Comparison of ENCODE assay signal across 8 mouse cellular contexts in genomic region chr16:4862863-4863483, GRCm38 (mm10). TPM values are rescaled to one million over a fixed set of nuclear protein-coding genes. Genes with fewer than 3 reads are reported as not detected.
DNase-seq lines count a peak whose midpoint lies in the region; ATAC-seq and TF ChIP-seq lines count a peak whose summit lies in the region.

No protein-coding gene starts in this region.

- ATAC-seq in erythroblast, adult 5-6 weeks (replicated peaks; ENCODE audit: low FRiP score, poor library complexity, severe bottlenecking), result peak; percentile 67
- ATAC-seq in heart, embryonic 12.5 days (ENCODE audit: insufficient number of reproducible peaks, low FRiP score), result peak; percentile 73; the same call in 1 of the 2 replicates
- peak; percentile 69 for ATAC-seq in liver, embryonic 16.5 days (ENCODE audit: low read depth)
- ATAC-seq in neural tube, embryonic 11.5 days (ENCODE audit: insufficient read depth, low FRiP score, low TSS enrichment), result 0 out of 2 replicates have a peak, but pooled peaks have one; percentile 60

- H3ac ChIP-seq in C2C12 (ENCODE audit: control insufficient read depth, insufficient read length, low read depth), result no peak overlapping the region

- H3K27ac ChIP-seq in heart, embryonic 12.5 days (ENCODE audit: poor library complexity, severe bottlenecking), result 0 out of 2 replicates have a peak overlapping the region, but pooled peaks have one; percentile 19
- H3K27ac ChIP-seq in liver, embryonic 16.5 days (ENCODE audit: low read length), result no peak overlapping the region
- no peak overlapping the region for H3K27ac ChIP-seq in neural tube, embryonic 11.5 days (ENCODE audit: low read depth, low read length)
- H3K27ac ChIP-seq in testis, adult 2 months (ENCODE audit: control insufficient read depth, insufficient read depth, low read depth, low read length), result no peak overlapping the region

- TF ChIP-seq CTCF in C2C12 (IDR thresholded peaks at IDR 0.05; ENCODE audit: control insufficient read depth, insufficient read depth, insufficient read length), result peak; percentile 91
- TF ChIP-seq CTCF in testis, adult 2 months (IDR thresholded peaks at IDR 0.05; ENCODE audit: control insufficient read depth, insufficient read depth, insufficient replicate concordance, low read depth, low read length), result peak; percentile 67; the same call in 1 of the 2 replicates

- peaks cover 21% of the 10 kb centered on the region for H3K4me1 ChIP-seq in heart, embryonic 12.5 days (replicated peaks)
- H3K4me1 ChIP-seq in liver, embryonic 16.5 days (ENCODE audit: control insufficient read depth, low read depth, low read length), result no peaks in the 10 kb centered on the region; the same call in 1 of the 2 replicates
- H3K4me1 ChIP-seq in neural tube, embryonic 11.5 days (ENCODE audit: control insufficient read depth, insufficient read depth, low read length), result no peaks in the 10 kb centered on the region
- H3K4me1 ChIP-seq in testis, adult 2 months (ENCODE audit: control insufficient read depth, insufficient read depth, low read length), result no peaks in the 10 kb centered on the region

- no peak overlapping the region for H3K4me3 ChIP-seq in C2C12 (ENCODE audit: insufficient read depth, poor library complexity, severe bottlenecking)
- H3K4me3 ChIP-seq in heart, embryonic 12.5 days, result no peak overlapping the region
- H3K4me3 ChIP-seq in liver, embryonic 16.5 days (ENCODE audit: low read depth, low read length), result no peak overlapping the region
- H3K4me3 ChIP-seq in neural tube, embryonic 11.5 days (ENCODE audit: low read depth, low read length), result no peak overlapping the region
- no peak overlapping the region for H3K4me3 ChIP-seq in testis, adult 2 months (ENCODE audit: control insufficient read depth, low read depth, low read length)

- WGBS in heart, embryonic 12.5 days, result 25% methylated on average over 9 of the region's 9 CpGs
- WGBS in liver, embryonic 16.5 days (ENCODE audit: insufficient replicate concordance), result 22% methylated on average over 9 of the region's 9 CpGs
- 57% methylated on average over 9 of the region's 9 CpGs for WGBS in neural tube, embryonic 11.5 days

- H3K79me2 ChIP-seq in C2C12 (ENCODE audit: control insufficient read depth, insufficient read depth), result no peaks in the 10 kb centered on the region

- H3K4me2 ChIP-seq in heart, embryonic 12.5 days, result peak overlapping the region; percentile 26; the same call in 1 of the 2 replicates
- H3K4me2 ChIP-seq in liver, embryonic 16.5 days (ENCODE audit: low read depth, low read length), result no peak overlapping the region
- H3K4me2 ChIP-seq in neural tube, embryonic 11.5 days (ENCODE audit: low read depth), result no peak overlapping the region

- TF ChIP-seq POLR2A in testis, adult 2 months (IDR thresholded peaks at IDR 0.05; ENCODE audit: control insufficient read depth, low read depth, low read length), result no peak

- no peaks in the 10 kb centered on the region for H3K36me3 ChIP-seq in C2C12 (ENCODE audit: control insufficient read depth, insufficient read depth)
- H3K36me3 ChIP-seq in heart, embryonic 12.5 days, result no peaks in the 10 kb centered on the region
- H3K36me3 ChIP-seq in liver, embryonic 16.5 days (ENCODE audit: control insufficient read depth, insufficient read depth), result no peaks in the 10 kb centered on the region
- H3K36me3 ChIP-seq in neural tube, embryonic 11.5 days (ENCODE audit: control insufficient read depth, insufficient read depth, low read length), result no peaks in the 10 kb centered on the region
- no peaks in the 10 kb centered on the region for H3K36me3 ChIP-seq in testis, adult 2 months (ENCODE audit: control insufficient read depth, insufficient read depth, low read length)

- 0 out of 2 replicates have a peak overlapping the region, but pooled peaks have one; percentile 4 for H3K9ac ChIP-seq in heart, embryonic 12.5 days
- H3K9ac ChIP-seq in liver, embryonic 16.5 days (ENCODE audit: low read depth, low read length), result no peak overlapping the region
- H3K9ac ChIP-seq in neural tube, embryonic 11.5 days (ENCODE audit: low read length), result no peak overlapping the region

- H3K79me3 ChIP-seq in C2C12 (ENCODE audit: low read depth), result no peaks in the 10 kb centered on the region

- H3K9me3 ChIP-seq in heart, embryonic 12.5 days (replicated peaks), result no peaks in the 10 kb centered on the region
- H3K9me3 ChIP-seq in liver, embryonic 16.5 days (replicated peaks; ENCODE audit: control insufficient read depth, low read length), result no peaks in the 10 kb centered on the region
- no peaks in the 10 kb centered on the region for H3K9me3 ChIP-seq in neural tube, embryonic 11.5 days (ENCODE audit: control insufficient read depth, low read length)

- H3K27me3 ChIP-seq in C2C12 (ENCODE audit: control insufficient read depth, insufficient read depth, insufficient read length), result peaks cover 7% of the 10 kb centered on the region
- no peaks in the 10 kb centered on the region for H3K27me3 ChIP-seq in heart, embryonic 12.5 days (replicated peaks)
- H3K27me3 ChIP-seq in liver, embryonic 16.5 days (ENCODE audit: control insufficient read depth, insufficient read depth, low read depth, low read length), result no peaks in the 10 kb centered on the region
- H3K27me3 ChIP-seq in neural tube, embryonic 11.5 days (ENCODE audit: control insufficient read depth, insufficient read depth, low read length), result no peaks in the 10 kb centered on the region
- H3K27me3 ChIP-seq in testis, adult 2 months (ENCODE audit: control insufficient read depth, insufficient read depth, low read length), result no peaks in the 10 kb centered on the region

- DNase-seq in adrenal gland, adult 2 months, result peak; percentile 88
- peak; percentile 85 for DNase-seq in kidney, postnatal 10 days
- peak; percentile 70 for DNase-seq in neural tube, embryonic 11.5 days (ENCODE audit: low spot score)

TF ChIP-seq in C2C12, 6 proteins besides CTCF, POLR2A, EP300 and RAD21:
- TF ChIP-seq MYOD1 (IDR thresholded peaks at IDR 0.05; ENCODE audit: control insufficient read depth, insufficient read length, low read depth) (no peak), USF1 (IDR thresholded peaks at IDR 0.05; ENCODE audit: low read depth) (no peak), MYOG (IDR thresholded peaks at IDR 0.05; ENCODE audit: control insufficient read depth, extremely low read depth, insufficient read length) (no peak), CEBPB (IDR thresholded peaks at IDR 0.05; ENCODE audit: low read depth) (no peak), FOSL1 (IDR thresholded peaks at IDR 0.05; ENCODE audit: insufficient read depth, low read length, poor library complexity, severe bottlenecking) (no peak), MAX (IDR thresholded peaks at IDR 0.05) (no peak)

RNA-seq across cellular contexts. Expression of gene Ubald1, which starts 17.1 kb away (rescaled TPM):
- polyA plus RNA-seq in C2C12 (2012; fragmentation: generic; extraction: Trizol), result 63.2 TPM
- total RNA-seq in adrenal gland, adult 2 months (2021), result 10 to 100 TPM; 32.8 to 37.8 TPM
- polyA plus RNA-seq in adrenal gland, adult 2 months (2012; rRNA removed), result 59.7 and 68.0 TPM in 2 replicates
- total RNA-seq in erythroblast, adult 5-6 weeks (2015; ENCODE audit: low replicate concordance), result 26.8 and 39.6 TPM in 2 replicates
- 9.5 and 18.3 TPM in 2 replicates for total RNA-seq in erythroblast, adult 5-6 weeks (2017; ENCODE audit: low replicate concordance)
- polyA plus RNA-seq in heart, embryonic 12.5 days (2016; fragmentation: Nextera tagmentation; extraction: Ambion mirVana), result 26.8 and 27.1 TPM in 2 replicates
- polyA plus RNA-seq in liver, embryonic 16.5 days (2015; fragmentation: Nextera tagmentation; extraction: Ambion mirVana), result 10.8 and 13.3 TPM in 2 replicates
- polyA plus RNA-seq in neural tube, embryonic 11.5 days (2014; fragmentation: Nextera tagmentation; extraction: Ambion mirVana), result 35.3 and 38.4 TPM in 2 replicates
- 65.2 and 75.6 TPM in 2 replicates for polyA plus RNA-seq in testis, adult 2 months (2012; rRNA removed)

RNA-seq across cellular contexts. Expression of gene Mgrn1, which starts 23.1 kb away (rescaled TPM):
- polyA plus RNA-seq in C2C12 (2012; fragmentation: generic; extraction: Trizol), result 50.3 TPM
- total RNA-seq in adrenal gland, adult 2 months (2021), result 10 to 100 TPM; 79.3 to 87.4 TPM
- 134 and 157 TPM in 2 replicates for polyA plus RNA-seq in adrenal gland, adult 2 months (2012; rRNA removed)
- 5.9 and 6.5 TPM in 2 replicates for total RNA-seq in erythroblast, adult 5-6 weeks (2015; ENCODE audit: low replicate concordance)
- 2.0 and 3.3 TPM in 2 replicates for total RNA-seq in erythroblast, adult 5-6 weeks (2017; ENCODE audit: low replicate concordance)
- 114 and 116 TPM in 2 replicates for polyA plus RNA-seq in heart, embryonic 12.5 days (2016; fragmentation: Nextera tagmentation; extraction: Ambion mirVana)
- polyA plus RNA-seq in liver, embryonic 16.5 days (2015; fragmentation: Nextera tagmentation; extraction: Ambion mirVana), result 28.2 and 30.4 TPM in 2 replicates
- 81.6 and 85.5 TPM in 2 replicates for polyA plus RNA-seq in neural tube, embryonic 11.5 days (2014; fragmentation: Nextera tagmentation; extraction: Ambion mirVana)
- polyA plus RNA-seq in testis, adult 2 months (2012; rRNA removed), result 29.1 and 29.6 TPM in 2 replicates

RNA-seq across cellular contexts. Expression of gene 4930562C15Rik, which starts 27.8 kb away (rescaled TPM):
- polyA plus RNA-seq in C2C12 (2012; fragmentation: generic; extraction: Trizol), result 0.14 TPM
- not detected for total RNA-seq in adrenal gland, adult 2 months (2021)
- not detected in 2 replicates for polyA plus RNA-seq in adrenal gland, adult 2 months (2012; rRNA removed)
- total RNA-seq in erythroblast, adult 5-6 weeks (2015; ENCODE audit: low replicate concordance), result not detected in 2 replicates
- total RNA-seq in erythroblast, adult 5-6 weeks (2017; ENCODE audit: low replicate concordance), result 0.42 TPM in 1 of 2 replicates, not detected in the other
- 0.11 and 0.57 TPM in 2 replicates for polyA plus RNA-seq in heart, embryonic 12.5 days (2016; fragmentation: Nextera tagmentation; extraction: Ambion mirVana)
- polyA plus RNA-seq in liver, embryonic 16.5 days (2015; fragmentation: Nextera tagmentation; extraction: Ambion mirVana), result 0.05 TPM in 1 of 2 replicates, not detected in the other
- 0.20 and 0.38 TPM in 2 replicates for polyA plus RNA-seq in neural tube, embryonic 11.5 days (2014; fragmentation: Nextera tagmentation; extraction: Ambion mirVana)
- polyA plus RNA-seq in testis, adult 2 months (2012; rRNA removed), result 55.3 and 61.1 TPM in 2 replicates

Comparison
In these comparisons a context has a peak if more than half of its experiments do, and no peak if none do; other contexts are left out.
1. RNA of gene 4930562C15Rik, which starts 27.8 kb away (polyA plus RNA-seq): 55.3 to 61.1 TPM in testis, adult 2 months; 0.20 to 0.38 TPM in neural tube, embryonic 11.5 days, 0.14 TPM in C2C12 (single experiment), 0.11 to 0.57 TPM in heart, embryonic 12.5 days, 0.05 TPM in liver, embryonic 16.5 days and not detected in adrenal gland, adult 2 months; every median in the first group is over 10 times any median in the second.
2. Peak in every context shown above with its lines, with median percentiles within 50 percentile points of each other: DNase-seq and ATAC-seq.